Mouse (Mus musculus): ENCODE measurements around the gene 1700074P13Rik. TPM values are rescaled to one million over a fixed set of nuclear protein-coding genes. Genes with fewer than 3 reads are reported as not detected.
A peak's percentile ranks its signal among the peaks of the same experiment; 100 is the strongest.

Gene 1700074P13Rik
- total and polyA plus RNA-seq, 3 experiments: not detected

GRCm38 (mm10) chr6:40893577-40893976, 46.8 kb downstream of the 1700074P13Rik start:
- Histone ChIP-seq H3K36me3 (replicated peaks in 1 of 2; ENCODE audit: control insufficient read depth in 1 of 2, insufficient read depth in 1 of 2, low read length in 1 of 2) (no peaks in the 10 kb centered on the region), H3K9me3 (replicated peaks; ENCODE audit: low read length) (no peaks in the 10 kb centered on the region), H3K4me1 (ENCODE audit: control insufficient read depth in 1 of 2, insufficient read depth in 2 of 2) (peaks cover 0 to 14% of the 10 kb centered on the region in 2 experiments; a peak in 2 of 4 replicates), H3K27me3 (replicated peaks) (no peaks in the 10 kb centered on the region), H3K79me2 (replicated peaks; ENCODE audit: control insufficient read depth, extremely low read depth, insufficient read depth, poor library complexity, severe bottlenecking) (no peaks in the 10 kb centered on the region), H3K9ac (ENCODE audit: insufficient read depth, low read depth) (no peak overlapping the region), H3K27ac (ENCODE audit: insufficient read depth, low read depth) (no peak overlapping the region), H3K4me3 (replicated peaks in 1 of 3; ENCODE audit: low read depth in 2 of 3, low read length in 2 of 3, poor library complexity in 1 of 3) (no peak overlapping the region), H3K4me2 (ENCODE audit: insufficient read depth, low read depth, poor library complexity, severe bottlenecking) (no peak overlapping the region; the same call in 1 of the 2 replicates)
- in situ Hi-C loops (cut with MboI; ENCODE audit: low pct_ligation_motif_present, low pct_unique_long_range_greater_than_20kb, low sequenced_read_pairs): no loop called here
- DNase-seq (ENCODE audit: extremely low read depth): peak; percentile 66
- TF ChIP-seq MAFK (IDR thresholded peaks at IDR 0.05; ENCODE audit: insufficient replicate concordance, low read length): no peak
- TF ChIP-seq PAX5 (IDR thresholded peaks at IDR 0.05; ENCODE audit: low read length): no peak
- no peak for TF ChIP-seq E2F4 (IDR thresholded peaks at IDR 0.05; ENCODE audit: insufficient replicate concordance, low read depth, low read length)
- TF ChIP-seq CTCF (conservative IDR thresholded peaks at IDR 0.05 in 1 of 2, IDR thresholded peaks at IDR 0.05 in 1 of 2; ENCODE audit: low read depth in 2 of 2, low read length in 2 of 2): peak; percentile 72 to 89
- TF ChIP-seq MXI1 (IDR thresholded peaks at IDR 0.05; ENCODE audit: low read depth, low read length): no peak
- no peak for TF ChIP-seq KAT2A (IDR thresholded peaks at IDR 0.05; ENCODE audit: insufficient replicate concordance, low read length)
- no peak for TF ChIP-seq POLR2A (IDR thresholded peaks at IDR 0.05; ENCODE audit: low read depth, low read length)
- peak; percentile 76 for TF ChIP-seq RAD21 (IDR thresholded peaks at IDR 0.05; ENCODE audit: low read depth, low read length)
- no peak for TF ChIP-seq BHLHE40 (IDR thresholded peaks at IDR 0.05; ENCODE audit: low read depth, low read length)
- TF ChIP-seq SMC3 (IDR thresholded peaks at IDR 0.05; ENCODE audit: low read depth, low read length): peak; percentile 53
- no peak for TF ChIP-seq SIN3A (IDR thresholded peaks at IDR 0.05; ENCODE audit: low read length)
- no peak for TF ChIP-seq EP300 (IDR thresholded peaks at IDR 0.05; ENCODE audit: low read length)
- dilution Hi-C loops (cut with MboI; ENCODE audit: extremely low pct_ligation_motif_present, extremely low pct_unique_long_range_greater_than_20kb, low sequenced_read_pairs): no loop called here

- peaks cover 0 to 10% of the 10 kb centered on the region in 2 experiments; a peak in 2 of 4 replicates for H3K4me1 ChIP-seq (ENCODE audit: control insufficient read depth in 1 of 2, insufficient read depth in 2 of 2)
- no peak for TF ChIP-seq CTCF (conservative IDR thresholded peaks at IDR 0.05 in 1 of 2, IDR thresholded peaks at IDR 0.05 in 1 of 2; ENCODE audit: low read depth in 2 of 2, low read length in 2 of 2)
- TF ChIP-seq POLR2A (IDR thresholded peaks at IDR 0.05; ENCODE audit: low read depth, low read length): no peak
- no peak for TF ChIP-seq E2F4 (IDR thresholded peaks at IDR 0.05; ENCODE audit: insufficient replicate concordance, low read depth, low read length)
- TF ChIP-seq MYC (IDR thresholded peaks at IDR 0.05; ENCODE audit: low read depth, low read length): no peak
- no peak for TF ChIP-seq SIN3A (IDR thresholded peaks at IDR 0.05; ENCODE audit: low read length)
- TF ChIP-seq MAFK (IDR thresholded peaks at IDR 0.05; ENCODE audit: insufficient replicate concordance, low read length): no peak
- no peak for TF ChIP-seq NELFE (IDR thresholded peaks at IDR 0.05; ENCODE audit: low read depth, low read length)
- no peak for TF ChIP-seq GABPA (IDR thresholded peaks at IDR 0.05; ENCODE audit: insufficient replicate concordance, low read depth, low read length)
- TF ChIP-seq EP300 (IDR thresholded peaks at IDR 0.05; ENCODE audit: low read length): no peak
- no peak for TF ChIP-seq TBP (conservative IDR thresholded peaks at IDR 0.05; ENCODE audit: low read depth, low read length)
- TF ChIP-seq RCOR1 (conservative IDR thresholded peaks at IDR 0.05; ENCODE audit: low read depth, low read length): no peak
- TF ChIP-seq HCFC1 (IDR thresholded peaks at IDR 0.05; ENCODE audit: low read depth, low read length): no peak
- TF ChIP-seq USF2 (conservative IDR thresholded peaks at IDR 0.05; ENCODE audit: low read depth, low read length): no peak
- no peak for TF ChIP-seq RAD21 (IDR thresholded peaks at IDR 0.05; ENCODE audit: low read depth, low read length)
- no peak for TF ChIP-seq TCF12 (IDR thresholded peaks at IDR 0.05; ENCODE audit: low read depth, low read length)
- TF ChIP-seq JUND (conservative IDR thresholded peaks at IDR 0.05; ENCODE audit: low read depth, low read length): no peak
- TF ChIP-seq CHD1 (IDR thresholded peaks at IDR 0.05; ENCODE audit: low read depth, low read length): no peak
- TF ChIP-seq ETS1 (conservative IDR thresholded peaks at IDR 0.05; ENCODE audit: low read depth, low read length): no peak
- TF ChIP-seq MEF2A (IDR thresholded peaks at IDR 0.05; ENCODE audit: borderline replicate concordance, low read depth, low read length): no peak
- TF ChIP-seq CHD2 (IDR thresholded peaks at IDR 0.05; ENCODE audit: low read length): no peak
- in situ Hi-C loops (cut with MboI; ENCODE audit: low pct_ligation_motif_present, low pct_unique_long_range_greater_than_20kb, low sequenced_read_pairs): no loop called here
- no peaks in the 10 kb centered on the region for H3K27me3 ChIP-seq (replicated peaks)
- no peak overlapping the region for H3K27ac ChIP-seq (ENCODE audit: insufficient read depth, low read depth)
- H3K4me3 ChIP-seq (replicated peaks in 1 of 3; ENCODE audit: low read depth in 2 of 3, low read length in 2 of 3, poor library complexity in 1 of 3): no peak overlapping the region
- DNase-seq (ENCODE audit: extremely low read depth): no peak
- no peak overlapping the region for H3K4me2 ChIP-seq (ENCODE audit: insufficient read depth, low read depth, poor library complexity, severe bottlenecking)
- no peaks in the 10 kb centered on the region for H3K79me2 ChIP-seq (replicated peaks; ENCODE audit: control insufficient read depth, extremely low read depth, insufficient read depth, poor library complexity, severe bottlenecking)
- H3K9me3 ChIP-seq (replicated peaks; ENCODE audit: low read length): no peaks in the 10 kb centered on the region
- dilution Hi-C loops (cut with MboI; ENCODE audit: extremely low pct_ligation_motif_present, extremely low pct_unique_long_range_greater_than_20kb, low sequenced_read_pairs): no loop called here
- H3K9ac ChIP-seq (ENCODE audit: insufficient read depth, low read depth): no peak overlapping the region
- H3K36me3 ChIP-seq (replicated peaks in 1 of 2; ENCODE audit: control insufficient read depth in 1 of 2, insufficient read depth in 1 of 2, low read length in 1 of 2): no peaks in the 10 kb centered on the region
These were observed 48.6 kb downstream of the 1700074P13Rik start for GRCm38 (mm10) chr6:40891754-40892153.
